Mouse (Mus musculus) cerebellum, adult 8-10 months (tissue): ENCODE data around the gene Icosl.
"Not testable (repeated sequence)": the region's sequence is repeated elsewhere in the genome, so short reads cannot be mapped to it uniquely, and the experiment has no call there.

Experiments used
- DNase-seq: peaks from one replicate; pipeline ENCODE4 v3.0.0; 2022

The Icosl gene

DNA sequence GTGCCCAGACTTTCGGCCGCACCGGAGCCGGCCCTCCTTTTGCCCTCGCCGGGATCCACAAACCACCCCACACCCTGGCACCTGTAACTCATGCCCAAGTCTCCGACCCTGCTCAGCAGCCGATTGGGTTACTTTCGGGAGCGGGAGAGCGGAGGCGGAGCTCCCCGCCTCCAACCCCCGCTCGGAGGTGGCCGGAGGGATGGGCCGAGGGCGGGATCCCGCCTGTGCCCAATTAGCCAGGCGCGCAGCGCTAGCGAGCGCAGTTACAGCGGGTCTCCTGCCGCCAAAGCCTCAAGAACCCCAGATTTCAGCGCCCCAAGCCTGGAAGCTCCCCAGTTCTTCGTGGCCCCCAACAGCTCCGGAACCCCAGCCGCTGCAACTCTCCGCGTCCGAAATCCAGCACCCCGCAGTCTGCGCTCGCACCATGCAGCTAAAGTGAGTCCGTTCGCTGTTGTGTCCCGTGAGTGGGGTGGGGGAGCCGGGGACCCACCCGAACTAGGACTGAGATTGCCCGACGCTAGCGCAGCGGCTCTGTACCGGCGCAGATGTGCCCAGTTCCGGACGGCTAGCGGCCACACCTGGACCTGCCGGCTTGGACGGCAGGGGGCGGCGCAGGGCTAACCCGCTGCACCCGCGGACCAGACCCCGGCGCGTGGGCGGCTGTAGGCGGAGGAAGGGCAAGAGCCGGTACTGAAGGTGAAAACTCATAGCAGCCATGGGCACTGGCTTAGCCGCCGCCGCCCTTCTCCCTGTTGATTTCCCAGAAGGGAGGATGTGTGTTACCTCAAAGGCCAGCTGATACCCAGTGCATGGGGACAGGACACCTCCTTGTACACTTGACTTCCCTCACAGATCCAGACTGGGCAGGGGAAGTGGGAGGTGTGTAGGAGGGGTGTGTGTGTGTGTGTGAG is at the start of gene Icosl:
Gene Icosl, plus strand, starts transcription at position 202 of the 911 bp plus-strand sequence.
- peak; percentile 31 for DNase-seq

DNA sequence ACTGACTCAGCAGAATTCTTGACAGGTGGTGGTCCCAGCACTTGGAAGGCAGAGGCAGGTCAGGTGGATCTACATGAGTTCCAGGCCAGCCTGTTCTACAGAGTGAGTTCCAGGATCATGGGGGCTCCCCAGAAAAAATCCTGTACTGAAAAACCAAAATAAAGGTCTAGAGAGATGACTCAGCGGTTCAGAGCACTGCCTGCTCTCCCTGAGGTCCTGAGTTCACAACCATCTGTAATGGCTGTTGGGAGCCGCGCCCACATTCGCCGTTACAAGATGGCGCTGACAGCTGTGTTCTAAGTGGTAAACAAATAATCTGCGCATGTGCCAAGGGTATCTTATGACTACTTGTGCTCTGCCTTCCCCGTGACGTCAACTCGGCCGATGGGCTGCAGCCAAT is 49.1 kb upstream of the Icosl start:
- not testable (repeated sequence) for DNase-seq

DNA sequence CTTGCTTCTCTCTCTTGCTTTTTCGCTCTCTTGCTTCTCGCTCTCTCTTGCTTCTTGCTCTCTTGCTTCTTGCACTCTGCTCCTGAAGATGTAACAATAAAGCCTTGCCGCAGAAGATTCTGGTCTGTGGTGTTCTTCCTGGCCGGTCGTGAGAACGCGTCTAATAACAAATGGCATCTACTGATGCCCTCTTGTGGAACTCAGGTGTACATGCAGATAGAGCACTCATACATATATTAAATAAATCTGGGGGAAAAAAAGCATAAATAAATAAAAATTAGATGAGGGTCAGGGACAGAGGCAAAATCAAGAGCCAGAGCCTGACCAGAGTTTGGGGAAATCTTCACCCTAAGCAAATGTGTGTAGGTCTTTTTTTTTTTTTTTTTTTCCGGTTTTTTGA is 43.6 kb upstream of the Icosl start:
- not testable (repeated sequence) for DNase-seq

DNA sequence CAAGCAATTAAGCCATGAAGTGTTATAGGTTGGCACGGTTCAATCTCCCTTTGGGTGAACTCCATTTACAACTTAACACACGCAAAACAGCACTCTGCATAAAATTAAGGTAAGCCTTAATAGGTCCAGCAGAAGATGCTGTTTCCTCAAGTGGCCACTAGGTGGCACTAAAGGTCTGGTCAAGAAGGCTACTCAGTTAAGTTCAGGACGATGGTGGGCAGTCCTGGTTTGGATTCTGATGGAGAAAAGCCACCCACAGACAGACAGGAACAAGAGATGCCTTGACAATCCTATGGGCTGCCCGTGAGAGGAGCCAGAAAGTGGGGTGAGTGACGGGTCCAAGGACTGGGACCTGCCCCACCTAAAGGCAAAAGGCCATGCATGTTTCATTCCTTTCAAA is 41.0 kb upstream of the Icosl start:
- peak; percentile 71 for DNase-seq

DNA sequence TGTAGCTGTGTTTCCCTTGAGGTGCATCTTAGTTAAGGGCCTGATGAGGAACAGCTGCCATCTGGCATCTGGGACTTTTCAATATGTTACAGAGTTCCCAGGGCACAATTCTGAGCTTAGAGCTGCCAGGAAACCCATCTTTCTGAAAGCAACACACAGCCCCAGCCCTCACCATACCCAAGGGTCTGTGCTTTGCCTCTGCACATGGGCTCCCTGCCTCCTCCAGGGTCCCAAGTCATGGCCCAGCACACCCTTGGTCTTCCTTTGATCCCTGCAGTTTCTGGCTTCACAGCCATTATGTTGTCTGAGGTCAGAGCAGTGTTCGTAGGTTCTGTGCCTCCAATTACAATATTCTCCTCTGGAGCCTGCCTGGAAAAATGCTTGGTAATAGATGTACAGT is 40.0 kb upstream of the Icosl start:
- DNase-seq: no peak

DNA sequence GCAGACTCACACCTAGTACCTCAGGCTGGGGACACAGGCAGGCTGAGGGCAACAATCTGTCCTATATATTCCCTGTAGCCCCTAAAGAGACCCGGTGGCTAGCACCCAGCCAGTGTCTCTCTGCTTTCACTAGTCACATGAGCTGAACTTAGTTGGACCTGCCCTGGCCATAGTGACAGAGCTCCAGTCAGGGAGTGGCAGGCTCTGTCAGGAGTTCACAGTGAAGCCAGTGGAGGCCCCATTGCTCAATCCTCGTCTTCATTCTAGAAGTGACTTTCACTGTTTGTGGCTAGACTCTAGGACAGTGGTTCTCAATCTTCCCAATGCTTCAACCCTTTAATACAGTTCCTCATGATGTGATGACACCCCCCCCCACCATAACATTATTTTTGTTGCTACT is 37.1 kb upstream of the Icosl start:
- no peak for DNase-seq

DNA sequence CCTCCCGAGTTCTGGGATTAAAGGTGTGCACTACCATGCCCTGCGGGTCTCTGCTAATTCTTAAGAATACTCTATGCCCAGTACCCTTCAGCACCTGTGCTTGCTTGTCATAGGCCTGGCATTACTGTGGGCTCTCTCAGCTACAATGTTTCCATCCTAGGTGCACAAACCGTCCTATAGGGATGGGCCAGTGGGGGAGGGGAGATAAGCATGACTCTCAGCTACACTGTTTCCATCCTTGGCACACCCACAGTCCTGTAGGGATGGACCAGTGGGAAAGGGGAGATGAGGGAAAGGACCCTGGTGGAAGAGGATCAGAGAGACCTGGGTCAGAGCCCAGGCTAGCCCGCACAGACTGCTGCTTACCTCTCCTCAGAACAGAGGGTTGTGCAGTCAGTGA is 32.0 kb upstream of the Icosl start:
- DNase-seq: no peak

DNA sequence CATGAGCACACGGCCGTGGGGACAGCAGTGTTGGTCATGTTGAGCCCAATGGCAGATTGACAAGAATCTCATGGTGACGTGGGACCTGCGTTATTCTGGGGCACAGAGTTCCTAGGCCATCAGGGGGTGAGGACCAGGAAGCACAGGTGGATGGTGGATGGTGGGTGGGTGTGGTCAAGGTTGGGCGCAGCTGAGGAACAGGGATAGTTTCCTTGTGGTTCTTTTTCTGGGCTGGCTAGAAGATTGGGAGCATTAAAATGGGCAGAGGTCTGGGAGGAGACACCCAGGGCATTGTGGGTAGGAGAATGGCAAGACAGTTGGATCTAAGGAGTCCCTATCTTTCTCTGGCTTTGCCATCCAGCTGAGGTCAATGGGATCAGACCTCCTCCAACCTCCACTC is 27.5 kb upstream of the Icosl start, which contains the start of gene Dnmt3l:
Gene Dnmt3l, plus strand, starts transcription at position 301 of the 400 bp plus-strand sequence.
- DNase-seq: no peak

DNA sequence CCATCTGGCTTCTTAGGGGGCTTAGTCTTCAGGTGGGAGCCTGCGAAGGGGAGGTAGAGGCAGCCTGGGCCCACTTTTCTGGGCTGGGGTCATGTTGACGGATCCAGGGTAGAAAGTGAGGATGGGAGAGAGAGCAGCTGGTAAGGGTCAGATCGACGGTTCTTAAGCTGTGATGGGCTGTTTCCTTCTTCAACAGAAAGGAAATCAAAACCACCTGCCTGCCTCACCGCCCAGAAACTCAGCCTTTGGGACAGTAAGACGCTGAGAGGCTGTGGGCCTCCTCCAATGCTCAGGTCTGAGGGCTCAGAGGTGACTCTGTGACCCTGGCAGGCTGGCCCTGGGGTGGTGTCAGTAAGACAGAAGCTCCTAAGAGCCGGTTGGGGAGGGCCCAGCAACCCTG is 27.0 kb upstream of the Icosl start:
- DNase-seq: no peak

DNA sequence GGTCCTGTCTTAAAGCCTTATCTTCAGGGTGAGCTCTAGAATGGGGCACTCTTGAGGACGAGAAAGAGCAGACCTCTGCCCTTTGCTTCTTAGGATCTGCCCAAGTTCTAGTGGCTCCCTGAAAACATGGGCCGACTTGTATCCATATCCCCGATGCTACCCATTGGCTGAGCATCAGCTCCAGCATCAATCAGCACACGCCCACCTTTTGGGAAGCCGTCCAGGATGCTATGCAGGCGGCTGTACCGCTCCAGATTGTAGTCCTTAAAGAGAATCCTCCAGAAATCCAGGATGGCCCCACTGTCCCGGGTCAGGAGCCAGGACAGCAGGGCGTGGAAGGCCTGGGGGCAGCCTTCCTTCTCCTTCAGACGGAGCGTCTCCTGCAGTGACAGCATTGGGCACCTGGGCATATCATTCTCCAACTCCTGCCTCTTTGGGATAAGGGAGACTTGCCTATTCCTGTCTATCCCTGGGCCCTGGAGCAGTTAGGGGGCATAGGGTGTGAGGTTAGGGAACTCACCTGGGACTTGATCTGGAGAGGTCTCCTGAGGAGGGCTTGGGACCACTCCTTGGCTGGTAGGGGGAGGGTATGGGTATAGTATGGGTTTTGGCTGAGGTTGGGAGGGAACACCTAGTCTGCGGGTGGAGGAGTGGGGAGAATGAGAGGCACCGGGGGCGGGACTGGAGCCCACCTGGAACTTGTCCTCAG is 26.3 kb upstream of the Icosl start:
- DNase-seq: no peak

DNA sequence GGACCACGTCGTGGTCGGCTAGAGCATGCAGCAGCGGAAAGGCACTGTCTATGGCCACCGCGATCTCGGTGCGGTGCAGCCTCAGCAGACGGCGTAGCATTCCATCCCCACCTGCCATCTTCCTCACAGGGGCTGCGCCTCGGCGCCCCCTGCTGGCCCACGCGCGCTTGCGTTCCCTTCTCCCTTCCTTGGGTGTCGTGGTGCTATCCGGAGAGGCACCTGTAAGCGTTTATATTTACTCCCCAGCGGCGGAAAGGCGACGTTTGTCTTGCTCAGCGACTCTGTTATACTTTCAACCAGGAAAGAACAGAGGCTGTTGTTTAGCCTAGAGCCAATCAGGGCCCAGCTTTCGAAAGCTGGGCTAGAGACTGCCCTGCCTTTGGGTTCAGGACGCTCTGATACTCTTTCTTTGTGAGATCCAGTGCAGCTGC is 25.7 kb upstream of the Icosl start, which contains the start of gene Aire:
Gene Aire, minus strand, starts transcription at position 205 of the 431 bp plus-strand sequence.
- DNase-seq: peak; percentile 29

DNA sequence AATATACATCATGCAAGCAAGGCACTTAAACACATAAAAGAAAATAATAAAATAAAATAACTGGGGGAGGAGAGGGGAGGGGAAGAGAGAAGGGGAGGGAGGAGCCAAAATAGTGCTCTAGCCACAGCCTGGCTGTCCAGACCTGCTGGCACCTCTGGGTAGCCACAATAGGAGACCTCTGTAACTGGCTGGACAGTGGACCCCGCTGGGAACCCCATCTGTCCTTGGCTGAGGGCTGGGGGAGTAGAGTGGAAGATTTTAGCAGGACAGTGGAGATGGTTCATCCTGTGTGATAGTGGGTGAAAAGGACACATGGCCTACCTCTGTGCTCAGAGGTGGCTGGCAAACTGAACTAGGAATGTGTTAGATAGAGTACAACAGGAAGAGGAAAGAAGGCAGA is 24.6 kb upstream of the Icosl start:
- no peak for DNase-seq

DNA sequence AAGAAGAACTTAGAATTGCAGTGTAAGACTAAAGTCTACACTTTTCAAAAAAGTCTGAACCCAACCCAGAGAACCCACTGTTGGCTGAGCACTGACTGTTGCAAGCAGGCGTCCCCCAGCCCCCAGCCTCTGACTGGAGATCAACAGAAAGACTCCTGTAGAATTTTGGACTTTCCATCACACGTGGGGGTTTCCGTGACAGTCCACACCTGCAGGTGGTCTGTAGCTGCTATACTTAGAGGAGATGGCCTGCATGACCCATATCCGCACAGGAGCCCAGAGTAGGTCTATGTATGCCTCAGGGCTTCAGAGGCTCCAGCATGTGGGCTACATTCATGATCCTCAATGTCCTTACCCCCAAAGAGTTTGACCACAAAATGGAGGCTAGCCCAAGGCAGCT is 22.7 kb upstream of the Icosl start:
- DNase-seq: no peak

DNA sequence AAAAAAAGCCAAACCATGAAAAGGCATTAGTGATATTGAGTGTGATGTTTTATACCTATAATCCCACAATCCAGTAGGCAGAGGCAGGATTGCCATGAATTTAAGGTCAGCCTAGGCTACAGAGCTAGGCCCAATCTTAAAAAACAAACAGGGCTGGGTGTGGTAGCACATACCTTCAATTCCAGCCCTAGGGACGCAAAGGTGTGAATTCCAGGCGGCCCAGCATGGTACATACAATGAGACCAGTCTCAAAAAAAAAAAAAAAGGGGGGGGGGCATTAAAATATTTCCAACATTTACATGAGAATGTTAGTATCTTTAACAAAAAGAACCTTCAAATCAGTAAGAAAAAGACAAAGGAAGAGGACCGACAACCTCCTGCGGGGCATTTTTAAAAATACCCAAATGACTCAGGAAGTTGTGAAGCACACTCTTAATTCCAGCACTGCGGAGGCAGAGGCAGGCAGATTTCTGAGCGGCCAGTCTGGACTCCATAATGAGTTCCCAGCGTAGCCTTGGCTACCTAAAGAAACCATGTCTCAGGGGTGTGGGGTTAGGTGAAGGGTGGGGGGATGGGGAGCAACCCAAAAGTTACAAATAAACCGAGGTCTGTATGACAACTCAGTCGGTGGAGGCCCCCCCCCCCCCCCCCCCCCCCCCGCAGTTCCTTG is 20.9 kb upstream of the Icosl start:
- DNase-seq: no peak

DNA sequence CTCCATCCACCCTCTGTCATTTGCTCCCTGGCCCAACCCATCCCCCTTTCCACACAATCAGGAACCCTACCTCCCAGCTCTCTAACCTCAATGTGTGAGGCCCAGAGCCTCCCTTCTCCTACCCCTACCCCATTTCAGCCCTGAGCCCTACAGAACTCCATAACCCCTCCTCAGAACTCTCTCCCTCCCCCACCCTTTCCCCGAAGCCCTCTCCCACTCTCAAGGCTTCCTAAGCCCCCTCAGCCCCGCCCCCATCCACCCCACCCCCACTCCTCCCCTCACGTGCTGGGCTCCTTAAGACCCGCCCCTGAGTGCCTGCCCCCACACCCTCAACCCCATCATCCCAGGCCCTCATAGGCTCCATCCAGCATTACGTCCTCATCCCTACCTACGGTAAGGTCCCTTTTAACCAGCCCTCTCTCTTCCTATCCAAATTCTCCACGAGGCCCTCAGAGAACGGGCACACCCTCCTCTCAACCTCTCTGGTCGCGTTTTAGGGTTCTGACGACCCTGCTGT is 19.5 kb upstream of the Icosl start:
- no peak for DNase-seq

DNA sequence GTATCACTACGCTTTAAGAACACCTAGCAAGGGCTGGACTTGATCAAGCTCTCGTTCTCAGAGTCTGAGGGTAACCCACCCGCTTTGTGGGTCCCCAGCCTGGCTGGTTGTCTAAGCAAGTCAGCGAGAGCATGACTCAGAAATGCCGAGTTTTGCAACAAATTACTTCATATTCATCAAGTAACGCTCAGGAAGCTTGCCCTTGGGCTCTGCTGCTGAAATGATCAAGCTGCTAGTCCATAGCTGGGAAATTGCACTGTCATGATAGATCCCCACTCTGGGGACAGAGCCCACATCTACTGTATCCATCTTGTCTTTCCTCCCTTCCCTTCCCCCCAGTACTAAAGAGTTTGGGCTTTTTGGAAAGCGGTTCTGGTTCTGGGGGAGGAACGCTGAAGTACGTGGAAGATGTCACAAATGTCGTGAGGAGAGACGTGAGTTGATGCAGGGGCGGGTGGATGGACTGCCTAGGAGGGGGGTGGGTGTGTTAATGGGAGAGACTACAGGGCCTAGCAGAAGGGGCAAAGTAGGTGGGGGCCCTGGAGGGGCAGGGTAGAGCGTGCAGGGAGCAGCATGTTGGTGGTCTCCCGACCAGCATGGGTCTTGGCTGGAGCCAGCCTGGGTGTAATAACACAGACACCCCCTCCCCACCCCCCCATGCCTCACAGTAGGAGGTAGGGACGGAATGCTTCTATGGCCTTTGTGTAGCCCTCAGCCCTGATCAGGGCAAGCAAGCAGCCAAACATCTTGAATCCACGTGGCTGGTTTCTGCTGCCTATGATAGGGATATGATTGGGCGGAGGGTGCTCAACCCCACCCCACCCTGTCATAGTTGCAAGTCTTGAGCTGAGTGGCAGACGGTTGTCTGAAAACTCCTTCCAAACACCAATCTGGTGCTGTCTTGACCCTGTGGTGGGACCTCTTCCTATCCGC is 14.2 kb upstream of the Icosl start:
- DNase-seq: no peak

DNA sequence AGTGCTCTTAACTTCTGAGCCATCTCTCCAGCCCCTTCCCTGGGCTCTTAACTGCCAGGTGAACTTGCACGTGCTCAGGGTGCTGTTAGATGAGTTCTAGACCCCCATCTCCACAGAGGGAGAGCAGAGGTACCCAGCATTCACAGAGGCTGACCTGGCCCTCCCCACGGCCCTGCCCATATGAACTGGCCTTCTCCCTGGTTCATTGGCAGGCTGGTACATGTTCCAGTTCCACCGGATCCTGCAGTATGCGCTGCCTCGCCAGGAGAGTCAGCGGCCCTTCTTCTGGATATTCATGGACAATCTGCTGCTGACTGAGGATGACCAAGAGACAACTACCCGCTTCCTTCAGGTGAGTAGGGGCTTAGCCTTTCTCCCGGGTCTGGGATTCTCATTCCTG is 12.0 kb upstream of the Icosl start:
- no peak for DNase-seq

DNA sequence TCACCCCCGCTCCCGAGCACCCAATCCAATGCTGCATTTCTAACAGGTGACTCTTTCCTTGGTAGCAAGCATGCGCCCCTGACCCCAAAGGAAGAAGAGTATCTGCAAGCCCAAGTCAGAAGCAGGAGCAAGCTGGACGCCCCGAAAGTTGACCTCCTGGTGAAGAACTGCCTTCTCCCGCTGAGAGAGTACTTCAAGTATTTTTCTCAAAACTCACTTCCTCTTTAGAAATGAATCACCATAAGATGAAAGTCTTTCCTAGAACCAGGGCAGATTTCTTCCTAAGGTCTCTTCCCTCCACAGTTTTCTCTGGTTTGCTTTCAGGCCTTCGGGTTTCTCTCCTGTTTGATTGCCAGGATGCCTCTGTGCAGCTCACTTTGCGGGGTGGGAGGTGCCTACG is 6.0 kb upstream of the Icosl start:
- DNase-seq: no peak

DNA sequence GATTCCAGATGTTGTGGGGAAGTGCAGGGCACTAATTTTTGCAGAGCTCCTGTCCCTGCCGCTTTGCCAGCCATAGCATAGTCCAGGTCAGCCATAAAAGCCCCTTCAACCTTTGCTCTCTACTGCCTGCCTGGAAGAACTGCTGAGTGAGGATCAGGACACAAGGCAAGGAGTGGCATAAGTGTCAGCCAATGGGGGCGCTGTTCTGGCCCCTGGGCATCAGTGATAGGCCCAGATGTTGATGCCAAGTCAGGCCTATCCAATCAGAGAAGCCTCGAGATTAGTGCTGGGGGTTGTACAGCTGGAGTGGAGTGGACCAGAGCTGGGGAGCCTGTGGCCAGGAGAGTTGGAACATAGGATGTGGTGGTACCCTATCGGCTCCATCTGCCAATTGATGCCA is 1.9 kb upstream of the Icosl start:
- no peak for DNase-seq

DNA sequence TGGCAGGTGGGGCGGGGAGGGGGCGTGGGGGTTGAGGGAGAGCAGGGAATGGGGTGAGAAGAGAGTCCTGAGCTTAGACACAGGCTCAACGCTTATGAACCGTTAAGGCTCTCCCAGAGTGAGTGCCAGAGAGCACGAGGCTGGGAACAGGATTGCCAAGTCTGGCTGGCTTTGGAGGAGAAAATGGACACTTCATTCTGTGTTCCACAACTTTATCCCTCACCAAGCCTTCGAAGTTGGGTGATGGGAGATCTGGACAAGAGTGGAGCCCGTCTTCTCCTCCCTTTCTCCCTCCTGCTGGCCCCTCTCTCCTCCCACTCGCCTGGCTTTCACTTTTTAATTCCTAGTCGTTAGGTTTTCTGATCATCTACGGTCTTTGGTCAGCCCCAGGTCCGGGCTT is 561 bp upstream of the Icosl start:
- DNase-seq: no peak

DNA sequence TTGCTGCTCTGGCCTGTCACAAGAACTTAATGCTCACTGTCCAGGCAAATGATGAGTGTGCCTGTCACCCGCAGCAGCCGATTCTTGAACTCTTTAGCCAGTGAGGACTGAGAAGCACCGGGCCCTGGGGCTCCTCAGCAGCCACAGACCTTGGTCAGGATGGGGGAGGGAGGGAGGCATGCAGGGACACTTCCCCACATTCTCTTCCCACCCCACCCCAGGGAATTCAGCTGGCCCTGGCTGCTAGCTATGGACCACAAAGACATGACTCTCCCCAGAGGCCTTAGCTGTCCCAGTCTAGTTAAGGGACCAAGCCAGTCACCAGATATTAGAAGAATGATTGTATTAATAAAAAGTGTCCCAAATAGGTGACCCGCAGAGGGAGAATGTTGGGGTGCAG is 5.0 kb downstream of the Icosl start:
- DNase-seq: no peak

DNA sequence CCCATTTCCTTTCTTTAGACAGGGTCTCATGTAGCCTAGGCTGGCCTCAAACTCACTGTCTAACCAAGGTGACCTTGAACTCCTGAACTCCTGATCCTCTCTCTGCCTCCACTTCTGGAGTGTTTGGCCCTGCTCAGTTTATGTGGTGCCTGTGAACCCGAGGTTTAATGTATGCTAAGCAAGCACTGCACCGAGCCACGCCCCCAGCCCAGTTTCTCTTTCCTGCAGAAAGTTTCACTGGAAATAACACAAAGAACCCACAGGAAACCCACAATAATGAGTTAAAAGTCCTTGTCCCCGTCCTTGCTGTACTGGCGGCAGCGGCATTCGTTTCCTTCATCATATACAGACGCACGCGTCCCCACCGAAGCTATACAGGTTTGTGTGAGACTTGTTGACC is 5.9 kb downstream of the Icosl start:
- DNase-seq: no peak
